Mouse (Mus musculus): Measurements from ENCODE around the gene Apoa5. TPM values are rescaled to one million over a fixed set of nuclear protein-coding genes. Genes with fewer than 3 reads are reported as not detected.
"Not testable (repeated sequence)": the region's sequence is repeated elsewhere in the genome, so short reads cannot be mapped to it uniquely, and the experiment has no call there.

Gene Apoa5
- polyA plus RNA-seq, 1 experiment from 2014 or later, result not detected

DNA sequence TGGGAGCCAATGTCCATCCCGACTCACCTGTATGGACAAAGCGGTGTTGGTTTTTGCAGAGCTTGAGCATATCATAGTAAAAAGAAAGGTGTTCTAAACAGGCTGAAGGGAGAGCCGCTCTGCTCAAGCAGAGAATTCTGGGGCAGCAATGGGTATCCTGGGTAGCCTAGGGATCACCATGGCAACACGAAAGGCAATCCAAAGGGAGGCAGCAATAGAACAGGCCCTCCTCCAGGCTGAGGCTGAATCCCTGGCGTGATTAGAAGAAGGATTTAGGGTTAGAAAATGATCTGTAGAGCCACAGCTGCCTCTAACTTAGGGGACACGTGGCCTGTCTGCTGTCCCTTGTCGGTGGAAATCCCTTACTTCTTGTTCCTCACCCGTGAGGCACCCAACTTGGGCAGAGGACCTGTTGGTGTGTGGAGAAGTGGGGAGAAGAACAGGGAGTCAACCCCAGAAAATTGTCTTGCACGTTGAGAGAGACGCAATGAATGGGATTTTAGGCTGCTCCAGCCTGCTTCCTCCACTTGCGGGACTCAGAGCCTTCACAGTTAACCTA, 47.5 kb downstream of the Apoa5 start:
- WGBS, result 17% methylated on average over 11 of the region's 11 CpGs
- Histone ChIP-seq H3K27ac (replicated peaks; ENCODE audit: low read depth, low read length) (0 out of 2 replicates have a peak overlapping the region, but pooled peaks have one; percentile 14), H3K9me3 (ENCODE audit: control insufficient read depth, low read length) (peaks cover 4% of the 10 kb centered on the region), H3K4me3 (replicated peaks; ENCODE audit: low read depth, low read length) (no peak overlapping the region), H3K4me2 (ENCODE audit: low read length) (no peak overlapping the region), H3K9ac (replicated peaks; ENCODE audit: low read length) (no peak overlapping the region), H3K36me3 (ENCODE audit: control insufficient read depth, insufficient read depth, low read length) (no peaks in the 10 kb centered on the region), H3K27me3 (ENCODE audit: control insufficient read depth, insufficient read depth, low read length) (no peaks in the 10 kb centered on the region), H3K4me1 (ENCODE audit: control insufficient read depth, insufficient read depth, low read length) (peaks cover 19% of the 10 kb centered on the region)
- DNase-seq (peak; percentile 74), ATAC-seq (ENCODE audit: low FRiP score, low TSS enrichment) (no peak; the same call in 1 of the 2 replicates)

DNA sequence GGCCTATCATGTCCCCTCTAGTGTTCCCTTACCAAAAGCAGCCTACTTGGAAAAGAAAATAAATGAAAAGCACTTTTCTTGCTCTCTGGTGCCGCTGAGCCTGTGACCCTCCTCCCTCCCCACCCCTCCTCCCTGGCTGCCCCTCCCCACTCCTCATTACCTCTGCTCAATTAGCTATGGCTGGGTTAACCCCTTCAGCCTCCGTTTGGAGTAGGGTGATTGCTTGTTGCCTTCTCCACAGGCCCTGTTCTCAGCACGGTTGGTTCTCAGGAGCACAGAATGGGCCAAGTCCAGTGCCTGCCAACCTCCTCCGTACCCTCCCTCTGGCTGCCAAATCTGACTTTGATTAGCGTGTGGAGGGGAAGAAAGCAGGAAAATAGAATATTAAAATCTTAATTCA, 48.0 kb downstream of the Apoa5 start:
- Histone ChIP-seq H3K4me1 (ENCODE audit: control insufficient read depth, insufficient read depth, low read length) (peaks cover 19% of the 10 kb centered on the region), H3K36me3 (ENCODE audit: control insufficient read depth, insufficient read depth, low read length) (no peaks in the 10 kb centered on the region), H3K27ac (replicated peaks; ENCODE audit: low read depth, low read length) (0 out of 2 replicates have a peak overlapping the region, but pooled peaks have one; percentile 14), H3K9me3 (ENCODE audit: control insufficient read depth, low read length) (peaks cover 4% of the 10 kb centered on the region), H3K4me3 (replicated peaks; ENCODE audit: low read depth, low read length) (no peak overlapping the region), H3K9ac (replicated peaks; ENCODE audit: low read length) (no peak overlapping the region), H3K27me3 (ENCODE audit: control insufficient read depth, insufficient read depth, low read length) (no peaks in the 10 kb centered on the region), H3K4me2 (ENCODE audit: low read length) (no peak overlapping the region)
- WGBS, result 16% methylated on average over 5 of the region's 5 CpGs
- no peak for ATAC-seq (ENCODE audit: low FRiP score, low TSS enrichment)
- peak; percentile 42 for DNase-seq

DNA sequence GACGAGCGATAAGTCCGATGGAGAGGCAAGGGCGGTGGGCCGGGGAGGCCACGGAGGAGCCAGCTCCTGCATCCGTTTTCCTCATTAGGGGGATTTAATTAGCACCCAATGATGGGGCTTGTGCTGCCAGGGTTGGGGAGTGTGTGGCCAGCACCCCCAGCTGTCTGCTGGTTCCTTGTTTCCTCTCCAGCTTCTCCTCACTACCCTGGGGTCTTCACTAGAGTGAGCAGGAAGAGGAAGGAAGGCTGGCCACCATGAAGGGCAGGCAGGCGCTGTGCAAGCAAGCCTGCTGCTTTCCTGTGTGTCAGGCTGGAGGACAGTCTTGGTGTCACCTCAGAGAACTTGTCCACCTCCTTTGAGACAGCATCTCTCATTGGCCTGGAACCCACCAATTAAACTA, 48.5 kb downstream of the Apoa5 start:
- peak; percentile 48; the same call in 1 of the 2 replicates for ATAC-seq (ENCODE audit: low FRiP score, low TSS enrichment)
- Histone ChIP-seq H3K27me3 (ENCODE audit: control insufficient read depth, insufficient read depth, low read length) (no peaks in the 10 kb centered on the region), H3K4me3 (replicated peaks; ENCODE audit: low read depth, low read length) (no peak overlapping the region), H3K27ac (replicated peaks; ENCODE audit: low read depth, low read length) (0 out of 2 replicates have a peak overlapping the region, but pooled peaks have one; percentile 37), H3K4me2 (ENCODE audit: low read length) (no peak overlapping the region), H3K9me3 (ENCODE audit: control insufficient read depth, low read length) (peaks cover 4% of the 10 kb centered on the region), H3K9ac (replicated peaks; ENCODE audit: low read length) (no peak overlapping the region), H3K36me3 (ENCODE audit: control insufficient read depth, insufficient read depth, low read length) (no peaks in the 10 kb centered on the region), H3K4me1 (ENCODE audit: control insufficient read depth, insufficient read depth, low read length) (peaks cover 19% of the 10 kb centered on the region)
- WGBS, result 50% methylated on average over 8 of the region's 8 CpGs
- peak; percentile 31 for DNase-seq

DNA sequence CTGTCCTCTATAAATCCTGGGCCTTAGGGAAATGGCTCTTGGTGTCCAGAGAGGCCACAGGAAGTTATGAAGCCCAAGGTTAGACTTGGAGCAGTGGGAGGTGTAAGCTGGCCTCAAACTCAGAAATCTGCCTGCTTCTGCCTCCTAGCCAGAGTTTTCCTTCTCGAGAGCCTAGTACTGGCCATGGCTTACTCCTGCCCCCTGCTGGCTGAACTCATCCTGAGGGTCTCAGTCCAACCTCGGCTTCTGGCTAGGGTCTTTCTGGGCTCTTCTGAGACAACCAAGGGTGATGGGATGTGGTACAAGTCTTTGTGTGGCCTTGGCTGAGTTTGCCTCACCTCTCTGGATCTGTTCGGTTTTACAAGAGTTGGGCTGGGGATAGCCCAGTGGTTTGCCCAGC, 49.5 kb downstream of the Apoa5 start:
- WGBS, result 92% methylated on average over 3 of the region's 3 CpGs
- H3K4me2 ChIP-seq (ENCODE audit: low read length), result no peak overlapping the region
- no peak overlapping the region for H3K9ac ChIP-seq (replicated peaks; ENCODE audit: low read length)
- H3K36me3 ChIP-seq (ENCODE audit: control insufficient read depth, insufficient read depth, low read length), result no peaks in the 10 kb centered on the region
- peaks cover 19% of the 10 kb centered on the region for H3K4me1 ChIP-seq (ENCODE audit: control insufficient read depth, insufficient read depth, low read length)
- peaks cover 4% of the 10 kb centered on the region for H3K9me3 ChIP-seq (ENCODE audit: control insufficient read depth, low read length)
- ATAC-seq (ENCODE audit: low FRiP score, low TSS enrichment), result no peak
- DNase-seq, result no peak
- H3K27ac ChIP-seq (replicated peaks; ENCODE audit: low read depth, low read length), result no peak overlapping the region
- no peaks in the 10 kb centered on the region for H3K27me3 ChIP-seq (ENCODE audit: control insufficient read depth, insufficient read depth, low read length)
- H3K4me3 ChIP-seq (replicated peaks; ENCODE audit: low read depth, low read length), result no peak overlapping the region

DNA sequence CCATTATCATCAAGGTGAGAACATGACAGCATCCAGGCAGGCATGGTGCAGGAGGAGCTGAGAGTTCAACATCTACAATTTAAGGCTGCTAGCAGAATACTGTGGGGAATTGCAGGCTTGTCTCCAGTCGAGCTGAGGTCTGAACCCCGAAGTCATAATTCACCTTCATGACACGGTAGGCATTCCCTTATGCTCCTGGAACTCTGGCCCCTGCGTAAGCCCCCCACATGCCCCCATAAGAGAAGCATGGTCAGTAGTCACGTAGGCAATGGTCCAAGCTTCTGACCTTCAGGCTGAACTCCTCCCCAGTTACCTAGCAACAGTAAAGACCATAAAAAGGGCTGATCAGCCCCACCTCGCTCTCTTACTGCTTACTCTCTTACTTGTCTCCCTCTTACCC, 51.5 kb downstream of the Apoa5 start, which contains the start of gene 4931429L15Rik:
Gene 4931429L15Rik, minus strand, starts transcription at position 101 of the 400 bp plus-strand sequence.
- ATAC-seq (ENCODE audit: low FRiP score, low TSS enrichment); H3K36me3 ChIP-seq (ENCODE audit: control insufficient read depth, insufficient read depth, low read length); H3K9ac ChIP-seq (replicated peaks; ENCODE audit: low read length); H3K4me3 ChIP-seq (replicated peaks; ENCODE audit: low read depth, low read length); H3K4me2 ChIP-seq (ENCODE audit: low read length); H3K27ac ChIP-seq (replicated peaks; ENCODE audit: low read depth, low read length); H3K9me3 ChIP-seq (ENCODE audit: control insufficient read depth, low read length); DNase-seq; H3K27me3 ChIP-seq (ENCODE audit: control insufficient read depth, insufficient read depth, low read length): not testable (repeated sequence)
- 88% methylated on average over 6 of the region's 6 CpGs for WGBS
- H3K4me1 ChIP-seq (ENCODE audit: control insufficient read depth, insufficient read depth, low read length), result peaks cover 19% of the 10 kb centered on the region

DNA sequence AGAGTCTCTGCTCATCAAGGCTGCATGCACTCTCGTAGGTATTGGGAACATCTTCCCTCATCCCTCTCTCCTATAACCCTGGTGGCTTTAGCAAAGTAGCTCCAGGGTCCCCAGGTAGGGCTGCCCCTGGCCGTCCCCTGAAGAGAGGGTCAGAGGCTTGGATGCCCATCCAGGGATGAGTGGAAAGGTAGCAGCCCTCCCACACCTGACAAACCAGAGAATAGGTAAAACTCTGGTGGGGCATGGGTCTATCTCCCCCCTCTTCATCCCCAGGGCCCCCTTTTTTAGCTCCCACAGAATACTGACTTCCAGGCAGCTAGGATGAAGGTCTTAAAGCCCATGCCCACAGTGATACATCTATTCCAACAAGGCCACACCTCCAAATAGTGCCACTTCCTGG, 52.0 kb downstream of the Apoa5 start:
- Histone ChIP-seq H3K4me3 (replicated peaks; ENCODE audit: low read depth, low read length) (no peak overlapping the region), H3K27ac (replicated peaks; ENCODE audit: low read depth, low read length) (no peak overlapping the region), H3K4me1 (ENCODE audit: control insufficient read depth, insufficient read depth, low read length) (peaks cover 17% of the 10 kb centered on the region), H3K4me2 (ENCODE audit: low read length) (no peak overlapping the region), H3K36me3 (ENCODE audit: control insufficient read depth, insufficient read depth, low read length) (no peaks in the 10 kb centered on the region), H3K27me3 (ENCODE audit: control insufficient read depth, insufficient read depth, low read length) (no peaks in the 10 kb centered on the region), H3K9ac (replicated peaks; ENCODE audit: low read length) (no peak overlapping the region), H3K9me3 (ENCODE audit: control insufficient read depth, low read length) (peaks cover 4% of the 10 kb centered on the region)
- ATAC-seq (ENCODE audit: low FRiP score, low TSS enrichment) (no peak), DNase-seq (no peak)
- WGBS, result 95% methylated on average over 2 of the region's 2 CpGs

Other genes starting within 250 kb of the Apoa5 start
- gene Apoa1, start 40.1 kb upstream of the Apoa5 start, polyA plus RNA-seq (2014; fragmentation: Nextera tagmentation; extraction: Ambion mirVana), result 4.2 and 5.4 TPM in 2 replicates
- not detected in 2 replicates for gene Apoc3, start 33.0 kb upstream of the Apoa5 start, polyA plus RNA-seq (2014; fragmentation: Nextera tagmentation; extraction: Ambion mirVana)
- gene Apoa4, start 27.9 kb upstream of the Apoa5 start, polyA plus RNA-seq (2014; fragmentation: Nextera tagmentation; extraction: Ambion mirVana), result not detected in 2 replicates
- 55.3 and 60.3 TPM in 2 replicates for gene Zpr1, start 4.4 kb downstream of the Apoa5 start, polyA plus RNA-seq (2014; fragmentation: Nextera tagmentation; extraction: Ambion mirVana)
- gene Bud13, start 14.4 kb downstream of the Apoa5 start, polyA plus RNA-seq (2014; fragmentation: Nextera tagmentation; extraction: Ambion mirVana), result 15.5 and 16.9 TPM in 2 replicates
- gene 4931429L15Rik, start 51.4 kb downstream of the Apoa5 start, polyA plus RNA-seq (2014; fragmentation: Nextera tagmentation; extraction: Ambion mirVana), result not detected in 2 replicates